Mouse (Mus musculus): ENCODE measurements around the gene Ostf1. TPM values are rescaled to one million over a fixed set of nuclear protein-coding genes. Genes with fewer than 3 reads are reported as not detected.

The Ostf1 gene
- polyA plus RNA-seq, 1 experiment from 2014 or later = 36.8 TPM

- Histone ChIP-seq H3K36me3 (ENCODE audit: control insufficient read depth, insufficient read depth, low read length) (no peaks in the 10 kb centered on the region), H3K4me1 (replicated peaks; ENCODE audit: control insufficient read depth, insufficient read depth, low read length) (no peaks in the 10 kb centered on the region; the same call in 1 of the 2 replicates), H3K4me3 (ENCODE audit: low read depth, low read length) (no peak overlapping the region), H3K27ac (ENCODE audit: low read depth, low read length) (no peak overlapping the region), H3K9me3 (ENCODE audit: control insufficient read depth, low read length) (no peaks in the 10 kb centered on the region), H3K4me2 (ENCODE audit: low read depth, low read length, severe bottlenecking) (no peak overlapping the region), H3K9ac (ENCODE audit: low read length) (no peak overlapping the region), H3K27me3 (ENCODE audit: control insufficient read depth, insufficient read depth, low read length) (no peaks in the 10 kb centered on the region)
- ATAC-seq (replicated peaks; ENCODE audit: low FRiP score) = no peak
- DNase-seq (ENCODE audit: low spot score) = no peak
- WGBS = 92% methylated on average over 5 of the region's 5 CpGs
These were observed 32.0 kb downstream of the Ostf1 start for GRCm38 (mm10) chr19:18599650-18600049.

GRCm38 (mm10) chr19:18599051-18599450 is 32.6 kb downstream of the Ostf1 start:
- Histone ChIP-seq H3K4me1 (replicated peaks; ENCODE audit: control insufficient read depth, insufficient read depth, low read length) (no peaks in the 10 kb centered on the region; the same call in 1 of the 2 replicates), H3K9me3 (ENCODE audit: control insufficient read depth, low read length) (no peaks in the 10 kb centered on the region), H3K36me3 (ENCODE audit: control insufficient read depth, insufficient read depth, low read length) (no peaks in the 10 kb centered on the region), H3K27ac (ENCODE audit: low read depth, low read length) (no peak overlapping the region), H3K4me3 (ENCODE audit: low read depth, low read length) (no peak overlapping the region), H3K4me2 (ENCODE audit: low read depth, low read length, severe bottlenecking) (no peak overlapping the region), H3K9ac (ENCODE audit: low read length) (no peak overlapping the region), H3K27me3 (ENCODE audit: control insufficient read depth, insufficient read depth, low read length) (no peaks in the 10 kb centered on the region)
- DNase-seq (ENCODE audit: low spot score) (no peak), ATAC-seq (replicated peaks; ENCODE audit: low FRiP score) (no peak)
- 83% methylated on average over 8 of the region's 8 CpGs for WGBS

GRCm38 (mm10) chr19:18598265-18598926 is 33.2 kb downstream of the Ostf1 start:
- no peak for DNase-seq (ENCODE audit: low spot score)
- Histone ChIP-seq H3K36me3 (ENCODE audit: control insufficient read depth, insufficient read depth, low read length) (no peaks in the 10 kb centered on the region), H3K4me3 (ENCODE audit: low read depth, low read length) (no peak overlapping the region), H3K27me3 (ENCODE audit: control insufficient read depth, insufficient read depth, low read length) (no peaks in the 10 kb centered on the region), H3K9me3 (ENCODE audit: control insufficient read depth, low read length) (no peaks in the 10 kb centered on the region), H3K27ac (ENCODE audit: low read depth, low read length) (no peak overlapping the region), H3K4me1 (replicated peaks; ENCODE audit: control insufficient read depth, insufficient read depth, low read length) (no peaks in the 10 kb centered on the region; the same call in 1 of the 2 replicates), H3K4me2 (ENCODE audit: low read depth, low read length, severe bottlenecking) (no peak overlapping the region), H3K9ac (ENCODE audit: low read length) (no peak overlapping the region)
- no peak for ATAC-seq (replicated peaks; ENCODE audit: low FRiP score)
- 91% methylated on average over 3 of the region's 3 CpGs for whole genome bisulfite sequencing

- no peak for ATAC-seq (replicated peaks; ENCODE audit: low FRiP score)
- Histone ChIP-seq H3K27ac (ENCODE audit: low read depth, low read length) (no peak overlapping the region), H3K9ac (ENCODE audit: low read length) (no peak overlapping the region), H3K27me3 (ENCODE audit: control insufficient read depth, insufficient read depth, low read length) (no peaks in the 10 kb centered on the region), H3K4me3 (ENCODE audit: low read depth, low read length) (no peak overlapping the region), H3K4me2 (ENCODE audit: low read depth, low read length, severe bottlenecking) (no peak overlapping the region), H3K4me1 (replicated peaks; ENCODE audit: control insufficient read depth, insufficient read depth, low read length) (no peaks in the 10 kb centered on the region), H3K36me3 (ENCODE audit: control insufficient read depth, insufficient read depth, low read length) (no peaks in the 10 kb centered on the region), H3K9me3 (ENCODE audit: control insufficient read depth, low read length) (no peaks in the 10 kb centered on the region)
- no peak for DNase-seq (ENCODE audit: low spot score)
- 91% methylated on average over 6 of the region's 6 CpGs for WGBS
These were observed 33.9 kb downstream of the Ostf1 start for GRCm38 (mm10) chr19:18597772-18598171.

GRCm38 (mm10) chr19:18596876-18597275 is 34.7 kb downstream of the Ostf1 start:
- WGBS = 87% methylated on average over 5 of the region's 5 CpGs

GRCm38 (mm10) chr19:18593722-18594121 is 37.9 kb downstream of the Ostf1 start:
- Histone ChIP-seq H3K4me2 (ENCODE audit: low read depth, low read length, severe bottlenecking) (no peak overlapping the region), H3K36me3 (ENCODE audit: control insufficient read depth, insufficient read depth, low read length) (no peaks in the 10 kb centered on the region), H3K4me3 (ENCODE audit: low read depth, low read length) (no peak overlapping the region), H3K27me3 (ENCODE audit: control insufficient read depth, insufficient read depth, low read length) (no peaks in the 10 kb centered on the region), H3K27ac (ENCODE audit: low read depth, low read length) (no peak overlapping the region), H3K9me3 (ENCODE audit: control insufficient read depth, low read length) (no peaks in the 10 kb centered on the region), H3K4me1 (replicated peaks; ENCODE audit: control insufficient read depth, insufficient read depth, low read length) (no peaks in the 10 kb centered on the region), H3K9ac (ENCODE audit: low read length) (no peak overlapping the region)
- ATAC-seq (replicated peaks; ENCODE audit: low FRiP score) = no peak
- DNase-seq (ENCODE audit: low spot score) = no peak
- WGBS = 92% methylated on average over 10 of the region's 10 CpGs

More at GRCm38 (mm10) chr19:18596876-18597275, 34.7 kb downstream of the Ostf1 start:
- ATAC-seq (replicated peaks; ENCODE audit: low FRiP score) (no peak), DNase-seq (ENCODE audit: low spot score) (no peak)
- Histone ChIP-seq H3K4me3 (ENCODE audit: low read depth, low read length) (no peak overlapping the region), H3K36me3 (ENCODE audit: control insufficient read depth, insufficient read depth, low read length) (no peaks in the 10 kb centered on the region), H3K27me3 (ENCODE audit: control insufficient read depth, insufficient read depth, low read length) (no peaks in the 10 kb centered on the region), H3K4me2 (ENCODE audit: low read depth, low read length, severe bottlenecking) (no peak overlapping the region), H3K4me1 (replicated peaks; ENCODE audit: control insufficient read depth, insufficient read depth, low read length) (no peaks in the 10 kb centered on the region), H3K27ac (ENCODE audit: low read depth, low read length) (no peak overlapping the region), H3K9ac (ENCODE audit: low read length) (no peak overlapping the region), H3K9me3 (ENCODE audit: control insufficient read depth, low read length) (no peaks in the 10 kb centered on the region)

GRCm38 (mm10) chr19:18592919-18593318 is 38.7 kb downstream of the Ostf1 start:
- Histone ChIP-seq H3K9me3 (ENCODE audit: control insufficient read depth, low read length) (no peaks in the 10 kb centered on the region), H3K27me3 (ENCODE audit: control insufficient read depth, insufficient read depth, low read length) (no peaks in the 10 kb centered on the region), H3K9ac (ENCODE audit: low read length) (no peak overlapping the region), H3K4me1 (replicated peaks; ENCODE audit: control insufficient read depth, insufficient read depth, low read length) (no peaks in the 10 kb centered on the region), H3K4me3 (ENCODE audit: low read depth, low read length) (no peak overlapping the region), H3K27ac (ENCODE audit: low read depth, low read length) (no peak overlapping the region), H3K4me2 (ENCODE audit: low read depth, low read length, severe bottlenecking) (no peak overlapping the region), H3K36me3 (ENCODE audit: control insufficient read depth, insufficient read depth, low read length) (no peaks in the 10 kb centered on the region)
- ATAC-seq (replicated peaks; ENCODE audit: low FRiP score) (no peak), DNase-seq (ENCODE audit: low spot score) (no peak)
- 87% methylated on average over 6 of the region's 6 CpGs for WGBS

GRCm38 (mm10) chr19:18590942-18591354 is 40.7 kb downstream of the Ostf1 start:
- Histone ChIP-seq H3K9ac (ENCODE audit: low read length) (no peak overlapping the region), H3K36me3 (ENCODE audit: control insufficient read depth, insufficient read depth, low read length) (no peaks in the 10 kb centered on the region), H3K9me3 (ENCODE audit: control insufficient read depth, low read length) (no peaks in the 10 kb centered on the region), H3K4me2 (ENCODE audit: low read depth, low read length, severe bottlenecking) (no peak overlapping the region), H3K27me3 (ENCODE audit: control insufficient read depth, insufficient read depth, low read length) (no peaks in the 10 kb centered on the region), H3K4me1 (replicated peaks; ENCODE audit: control insufficient read depth, insufficient read depth, low read length) (no peaks in the 10 kb centered on the region), H3K4me3 (ENCODE audit: low read depth, low read length) (no peak overlapping the region), H3K27ac (ENCODE audit: low read depth, low read length) (no peak overlapping the region)
- 54% methylated on average over 5 of the region's 5 CpGs for WGBS
- ATAC-seq (replicated peaks; ENCODE audit: low FRiP score) (no peak), DNase-seq (ENCODE audit: low spot score) (no peak)

- Histone ChIP-seq H3K4me1 (replicated peaks; ENCODE audit: control insufficient read depth, insufficient read depth, low read length) (no peaks in the 10 kb centered on the region), H3K9me3 (ENCODE audit: control insufficient read depth, low read length) (no peaks in the 10 kb centered on the region), H3K4me2 (ENCODE audit: low read depth, low read length, severe bottlenecking) (no peak overlapping the region), H3K27ac (ENCODE audit: low read depth, low read length) (no peak overlapping the region), H3K9ac (ENCODE audit: low read length) (no peak overlapping the region), H3K4me3 (ENCODE audit: low read depth, low read length) (no peak overlapping the region), H3K27me3 (ENCODE audit: control insufficient read depth, insufficient read depth, low read length) (no peaks in the 10 kb centered on the region), H3K36me3 (ENCODE audit: control insufficient read depth, insufficient read depth, low read length) (no peaks in the 10 kb centered on the region)
- no peak for ATAC-seq (replicated peaks; ENCODE audit: low FRiP score)
- 43% methylated on average over 5 of the region's 5 CpGs for WGBS
- DNase-seq (ENCODE audit: low spot score) = no peak
These were observed 41.4 kb downstream of the Ostf1 start for GRCm38 (mm10) chr19:18590234-18590633.
